Mouse (Mus musculus) right cerebral cortex, postnatal 10 days (tissue): ENCODE measurements around the gene Rab4a.

Experiments used
- DNase-seq, 2 experiments: peaks; one replicate each; pipeline ENCODE4 v3.0.0; 2021; ENCODE audit warnings: low spot score in 2 of 2

Rab4a gene

GRCm38 (mm10) chr8:123805718-123806373 lies at the start of gene Rab4a:
Gene Rab4a (plus strand): TSS chr8:123805985.
- peak; percentile 91 to 92 for DNase-seq

GRCm38 (mm10) chr8:123756901-123757300 lies 48.9 kb upstream of the Rab4a start:
- no peak for DNase-seq

GRCm38 (mm10) chr8:123758935-123759334 lies 46.9 kb upstream of the Rab4a start:
- DNase-seq = no peak

DNA sequence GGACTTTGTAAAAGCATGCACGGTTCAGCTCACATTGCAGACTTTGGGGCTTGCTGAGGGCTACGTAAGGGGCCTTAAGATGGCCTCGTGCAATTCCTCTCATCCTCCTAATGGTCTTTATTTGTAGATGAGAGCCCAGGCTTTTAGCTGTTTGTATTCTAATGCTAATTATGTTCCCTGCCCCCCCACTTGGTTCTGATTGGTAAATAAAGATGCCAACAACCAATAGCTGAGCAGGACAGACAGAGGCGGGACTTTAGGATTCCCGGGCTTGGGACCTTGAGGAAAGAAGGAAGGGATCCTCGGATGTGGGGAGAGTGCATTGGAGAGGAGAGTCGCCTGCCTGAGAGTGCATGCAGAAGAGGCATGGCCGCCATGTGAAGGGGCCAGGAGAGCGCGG lies 45.9 kb upstream of the Rab4a start:
- no peak for DNase-seq

DNA sequence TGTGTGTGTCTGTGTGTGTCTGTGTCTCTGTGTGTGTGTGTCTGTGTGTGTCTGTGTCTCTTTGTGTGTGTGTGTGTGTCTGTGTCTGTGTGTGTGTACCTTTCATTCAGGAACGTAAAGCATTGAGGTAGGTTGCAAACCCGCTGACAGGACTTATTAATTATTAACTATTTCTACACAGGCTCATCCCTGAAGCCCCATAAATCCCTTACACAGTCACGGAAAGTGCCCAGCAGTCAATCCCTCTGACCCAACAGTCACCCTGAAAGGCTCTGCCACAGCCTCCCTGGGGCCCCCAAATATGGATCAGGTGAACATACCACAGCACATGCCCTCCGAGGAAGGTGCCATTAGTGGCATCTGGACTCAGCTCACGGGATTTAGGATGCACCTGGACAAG lies 45.2 kb upstream of the Rab4a start:
- DNase-seq = no peak

GRCm38 (mm10) chr8:123761266-123761882 lies 44.4 kb upstream of the Rab4a start:
- peak in 1 of 2 experiments; percentile 47 for DNase-seq

GRCm38 (mm10) chr8:123761883-123762270 lies 43.9 kb upstream of the Rab4a start:
- DNase-seq = no peak

DNA sequence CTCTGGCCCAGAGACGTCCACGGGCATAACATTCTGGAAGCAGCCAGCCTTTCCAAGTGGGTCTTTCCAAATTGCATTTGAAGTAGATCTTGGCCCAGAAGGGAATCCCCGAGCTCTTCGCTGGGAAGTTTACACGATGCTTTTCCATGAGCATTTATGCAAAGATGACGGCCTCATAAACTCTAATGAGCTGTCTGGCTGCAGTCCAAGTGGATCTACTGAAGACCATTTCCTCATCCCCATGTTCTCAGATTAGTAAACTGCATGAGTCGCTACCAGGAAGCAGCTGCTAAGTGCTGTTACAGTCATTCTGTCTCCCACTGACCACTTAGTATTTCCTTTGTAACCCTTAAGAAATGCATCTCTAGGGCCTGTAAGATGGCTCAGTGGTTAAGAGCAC lies 42.4 kb upstream of the Rab4a start:
- no peak for DNase-seq

DNA sequence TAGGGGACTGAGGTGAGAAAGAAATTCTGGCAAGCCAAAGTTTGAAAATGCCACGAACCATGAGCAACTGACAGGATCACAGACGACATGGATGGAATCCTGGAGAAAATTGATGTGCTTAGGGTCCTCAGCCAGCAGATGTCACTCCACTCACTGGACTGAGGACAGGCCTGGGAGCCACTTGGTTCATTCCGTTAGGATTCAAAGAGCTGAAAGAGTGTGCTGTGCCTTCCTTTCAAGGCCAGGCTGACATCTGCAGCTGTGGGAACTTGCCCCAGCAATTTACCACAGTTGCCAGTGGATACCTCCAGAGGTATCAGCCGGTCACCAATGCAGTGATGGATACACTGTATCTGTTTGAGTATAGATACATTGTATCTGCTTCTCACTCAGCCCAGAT lies 41.1 kb upstream of the Rab4a start:
- DNase-seq = no peak

- no peak for DNase-seq
Observed at GRCm38 (mm10) chr8:123766516-123766915, 39.3 kb upstream of the Rab4a start.

- DNase-seq = no peak
Observed at GRCm38 (mm10) chr8:123767874-123768273, 37.9 kb upstream of the Rab4a start.

DNA sequence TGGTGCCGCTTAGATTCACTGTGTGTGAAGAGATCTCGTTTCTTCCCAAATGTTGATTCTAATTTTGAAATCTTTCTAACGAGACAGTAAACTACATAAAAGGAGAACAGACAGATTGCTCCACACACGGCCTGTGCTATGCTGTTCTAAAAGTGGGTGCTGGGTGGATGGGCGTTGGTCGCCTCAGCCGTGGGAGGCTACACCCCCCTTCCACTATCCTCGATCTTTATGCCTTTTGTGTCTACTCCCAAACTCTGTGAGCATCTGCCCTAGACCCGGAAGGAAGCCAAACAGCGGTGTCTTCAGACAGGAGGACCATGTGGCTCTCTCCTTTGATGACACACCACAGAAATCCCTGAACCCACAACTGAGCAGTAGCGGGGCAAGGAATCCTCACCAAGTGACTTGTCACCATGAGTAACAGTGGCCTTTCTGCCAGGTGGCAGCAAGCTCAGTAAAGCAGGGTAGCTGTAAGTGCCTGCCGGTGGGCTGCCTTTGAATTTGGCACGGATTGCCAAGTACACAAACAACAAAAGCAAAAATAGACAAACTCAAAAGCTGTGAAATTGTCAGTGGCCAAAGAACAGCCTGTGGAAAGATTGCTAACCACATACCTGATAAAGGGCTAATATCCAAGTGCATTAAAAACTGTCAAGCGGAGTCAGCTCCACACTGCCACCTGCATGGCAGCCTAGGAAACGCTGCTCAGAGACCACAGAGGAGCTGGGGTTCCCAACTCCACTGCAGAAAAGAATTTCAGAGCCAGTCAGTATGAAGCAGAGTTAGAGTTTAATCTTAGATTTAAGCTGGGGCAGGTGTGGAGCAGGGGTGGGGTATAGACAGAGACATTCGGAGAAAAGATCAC lies 37.1 kb upstream of the Rab4a start:
- DNase-seq = peak; percentile 74 to 80

GRCm38 (mm10) chr8:123773468-123773867 lies 32.3 kb upstream of the Rab4a start:
- DNase-seq = no peak

- DNase-seq = no peak
Observed at GRCm38 (mm10) chr8:123774491-123774890, 31.3 kb upstream of the Rab4a start.

DNA sequence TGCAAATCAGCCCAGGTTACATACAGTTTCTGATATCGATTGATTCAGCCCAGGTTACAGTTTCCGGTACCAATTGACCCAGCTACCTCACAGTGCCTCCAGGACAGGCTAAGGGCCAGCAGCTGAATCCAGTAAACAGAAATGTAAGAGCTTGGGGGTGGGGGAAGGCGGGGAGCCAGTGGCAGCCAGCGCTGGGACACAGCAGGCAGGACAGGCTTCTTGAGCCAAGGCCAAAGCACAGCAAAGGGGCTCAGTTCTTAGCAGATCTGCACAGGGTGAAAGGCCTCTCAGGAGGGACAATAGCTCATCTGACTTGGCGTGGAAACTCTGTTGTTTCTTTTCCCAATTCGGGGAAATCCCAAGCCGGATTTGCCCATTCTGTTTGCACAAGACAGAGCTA lies 28.5 kb upstream of the Rab4a start:
- peak; percentile 68 to 69 for DNase-seq

GRCm38 (mm10) chr8:123780471-123780870 lies 25.3 kb upstream of the Rab4a start:
- DNase-seq = no peak

DNA sequence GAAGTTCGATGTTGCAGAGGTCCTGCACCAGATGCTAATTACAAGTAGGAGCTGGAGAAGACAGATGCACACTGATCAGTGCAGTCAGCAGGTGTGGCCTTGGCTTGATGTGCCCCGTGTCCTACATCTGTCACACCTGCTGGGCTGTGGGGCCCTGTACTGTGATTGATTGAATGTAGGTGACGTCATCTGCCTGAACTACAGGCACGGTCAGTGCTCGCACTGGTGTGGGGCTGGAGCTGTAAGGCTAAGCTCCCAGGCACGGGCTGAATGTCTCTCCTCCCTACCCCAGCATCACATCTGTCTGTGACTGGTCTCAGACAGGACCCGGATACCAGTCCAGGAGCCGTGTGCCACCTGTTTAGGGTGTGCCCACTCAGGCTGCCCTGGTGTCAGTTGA lies 24.5 kb upstream of the Rab4a start:
- no peak for DNase-seq

DNA sequence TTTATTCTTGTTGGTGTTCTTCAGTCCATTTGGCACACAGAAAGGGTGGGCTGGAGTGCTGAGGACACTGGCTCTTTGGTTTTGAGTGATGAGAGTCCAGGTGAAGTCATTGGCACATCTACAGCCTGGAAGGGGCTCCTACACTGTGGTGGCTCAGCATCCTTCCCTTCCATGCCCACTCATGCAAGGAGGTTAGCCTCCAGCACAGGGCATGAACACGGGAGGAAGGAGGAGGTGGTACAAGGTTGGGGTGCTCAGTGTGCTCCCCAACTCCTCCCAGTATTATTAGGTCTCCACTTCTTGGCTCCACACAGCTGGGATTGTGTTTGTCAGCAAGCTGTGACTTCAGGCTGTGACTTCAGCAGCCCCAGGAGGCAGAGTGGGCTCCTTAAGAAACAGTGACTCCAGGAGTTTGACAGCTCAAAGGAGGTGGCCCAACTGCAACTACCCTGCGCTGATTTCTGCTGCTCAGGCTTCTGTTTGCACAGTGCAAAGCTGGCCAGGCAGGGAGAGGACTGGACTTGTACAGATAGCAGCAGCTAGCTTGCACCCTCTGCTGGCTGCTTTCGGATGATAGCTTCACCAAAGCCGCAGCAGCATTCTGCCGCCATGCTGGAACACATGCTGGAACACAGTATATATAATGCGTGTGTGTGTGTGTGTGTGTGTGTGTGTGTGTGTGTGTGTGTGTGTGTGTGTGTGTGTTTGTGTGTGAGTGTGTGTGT lies 22.1 kb upstream of the Rab4a start:
- DNase-seq = peak; percentile 89 to 91

- peak in 1 of 2 experiments; percentile 44 for DNase-seq
Observed at GRCm38 (mm10) chr8:123786166-123786565, 19.6 kb upstream of the Rab4a start.

DNA sequence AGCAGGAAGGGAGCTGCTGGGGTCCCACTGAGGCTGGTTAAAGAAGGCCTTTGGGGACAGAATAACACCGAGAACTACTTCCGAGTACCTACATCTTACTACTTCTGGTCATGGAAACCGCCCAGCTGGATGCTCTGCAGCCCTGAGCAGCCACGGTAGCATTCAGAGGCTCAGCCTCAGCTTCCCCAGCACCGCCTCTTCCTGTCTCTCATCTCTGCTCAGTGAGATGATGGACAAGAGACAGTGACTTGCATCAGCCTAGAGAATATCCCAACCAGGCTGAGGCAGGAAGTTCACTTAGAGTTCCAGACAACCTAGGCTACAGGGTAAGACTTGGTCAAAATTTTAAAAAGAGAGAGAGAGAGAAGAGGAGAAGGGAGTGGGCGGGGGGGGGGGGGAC lies 19.1 kb upstream of the Rab4a start:
- DNase-seq = no peak

DNA sequence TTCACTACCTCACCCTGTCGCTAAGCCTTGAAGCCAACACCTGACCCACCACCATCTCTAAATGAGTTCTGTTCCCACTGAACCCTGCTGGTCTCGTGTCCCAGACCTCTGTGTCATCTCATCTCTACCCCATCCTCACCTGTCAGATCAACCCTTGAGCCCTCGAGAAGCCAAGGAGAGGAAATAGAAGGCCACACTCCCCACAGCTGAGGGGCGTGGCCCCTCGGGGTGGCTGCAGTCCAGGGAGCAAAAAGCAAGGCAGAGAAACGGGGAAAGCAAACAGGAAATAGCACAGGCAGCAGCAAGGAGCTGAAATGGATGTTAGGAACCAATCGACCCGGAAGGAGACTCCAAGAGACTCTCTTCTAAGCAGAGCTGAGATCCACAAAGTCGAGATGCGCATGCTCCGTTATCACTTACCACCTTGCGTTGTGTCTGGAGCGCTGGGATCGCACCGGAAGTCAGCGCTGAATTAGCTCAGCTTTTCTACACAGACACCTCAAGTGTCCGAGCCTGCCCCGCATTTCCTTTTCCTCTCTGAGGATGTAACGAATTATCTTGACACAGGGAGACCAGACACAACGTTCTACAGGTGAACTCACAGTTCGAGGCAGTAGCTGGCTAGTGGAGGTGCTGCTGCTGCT lies 18.4 kb upstream of the Rab4a start:
- no peak for DNase-seq
